Mouse (Mus musculus): ENCODE measurements around the gene Dclk2.

GRCm38 (mm10) chr3:86870411-86870810, 50.2 kb downstream of the Dclk2 start:
- TF ChIP-seq POLR2A (IDR thresholded peaks at IDR 0.05; ENCODE audit: insufficient read depth, low read length), result no peak
- TF ChIP-seq CTCF (IDR thresholded peaks at IDR 0.05; ENCODE audit: low read depth, low read length), result no peak
